Mouse (Mus musculus): ENCODE results near the gene Dexi. TPM values are rescaled to one million over a fixed set of nuclear protein-coding genes. Genes with fewer than 3 reads are reported as not detected.
A peak's percentile ranks its signal among the peaks of the same experiment; 100 is the strongest.

Gene Dexi
- polyA plus RNA-seq, 1 experiment from 2014 or later = 21.7 TPM

DNA sequence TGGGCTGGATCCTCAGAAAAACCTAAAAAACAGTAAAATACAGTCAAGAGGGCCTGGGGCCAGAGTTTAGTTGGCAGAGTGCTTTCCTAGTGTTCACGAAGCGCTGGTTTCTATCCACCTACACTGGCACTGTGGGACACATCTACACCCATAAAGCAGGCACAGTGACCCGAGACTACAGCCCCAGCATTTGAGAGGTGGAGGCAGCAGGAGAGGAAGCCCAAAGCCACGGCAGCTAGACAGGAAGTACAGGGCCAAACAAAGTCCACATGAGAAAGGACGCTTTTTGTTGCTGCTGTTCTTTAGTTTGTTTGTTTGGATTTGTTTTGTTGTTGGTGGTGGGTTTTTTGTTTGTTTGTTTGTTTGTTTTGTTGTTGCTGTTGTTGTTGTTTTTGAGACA, 6.5 kb downstream of the Dexi start:
- peaks cover 17% of the 10 kb centered on the region; the same call in 1 of the 2 replicates for H3K4me1 ChIP-seq (replicated peaks; ENCODE audit: insufficient read depth, low read length)
- H3K9ac ChIP-seq (ENCODE audit: low read depth, low read length) = no peak overlapping the region
- no peak for TF ChIP-seq CTCF (IDR thresholded peaks at IDR 0.05; ENCODE audit: low read depth)
- H3K27me3 ChIP-seq (ENCODE audit: insufficient read depth, low read length) = no peaks in the 10 kb centered on the region
- H3K4me2 ChIP-seq (ENCODE audit: low read length) = no peak overlapping the region
- 0 out of 2 replicates have a peak, but pooled peaks cover 4% of the 10 kb centered on the region for H3K36me3 ChIP-seq (ENCODE audit: insufficient read depth, low read length)
- 73% methylated on average over 5 of the region's 5 CpGs for WGBS
- DNase-seq (ENCODE audit: low spot score) = no peak
- no peak overlapping the region for H3K4me3 ChIP-seq (replicated peaks; ENCODE audit: low read depth, low read length)
- ATAC-seq (replicated peaks; ENCODE audit: low FRiP score, low read depth) = no peak
- H3K27ac ChIP-seq = no peak overlapping the region
- H3K9me3 ChIP-seq (replicated peaks; ENCODE audit: low read length) = no peaks in the 10 kb centered on the region

DNA sequence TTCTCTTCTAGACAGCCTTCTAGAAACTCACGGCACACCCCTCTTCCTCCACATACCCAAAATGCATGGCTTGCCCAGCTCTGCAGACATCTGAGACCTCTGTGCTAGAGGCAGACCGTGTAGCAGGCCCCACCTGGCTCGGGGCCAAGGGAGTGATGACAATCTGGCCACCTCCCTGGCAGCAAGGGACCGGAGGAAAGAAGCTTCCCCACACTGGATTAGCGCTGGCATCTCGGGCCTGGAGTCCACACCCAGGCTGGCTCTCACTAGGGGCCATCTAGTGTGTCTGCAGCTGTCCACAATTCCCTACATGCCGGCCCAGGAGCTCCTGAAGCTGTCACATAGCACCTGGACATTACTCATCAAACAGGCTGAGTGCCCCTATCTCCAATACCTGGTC, 8.3 kb downstream of the Dexi start:
- Histone ChIP-seq H3K9ac (ENCODE audit: low read depth, low read length) (no peak overlapping the region), H3K4me3 (replicated peaks; ENCODE audit: low read depth, low read length) (no peak overlapping the region), H3K27me3 (ENCODE audit: insufficient read depth, low read length) (no peaks in the 10 kb centered on the region), H3K36me3 (ENCODE audit: insufficient read depth, low read length) (0 out of 2 replicates have a peak, but pooled peaks cover 7% of the 10 kb centered on the region), H3K9me3 (replicated peaks; ENCODE audit: low read length) (no peaks in the 10 kb centered on the region), H3K4me2 (ENCODE audit: low read length) (no peak overlapping the region), H3K27ac (no peak overlapping the region), H3K4me1 (replicated peaks; ENCODE audit: insufficient read depth, low read length) (no peaks in the 10 kb centered on the region)
- WGBS = 68% methylated on average over 7 of the region's 7 CpGs
- TF ChIP-seq CTCF (IDR thresholded peaks at IDR 0.05; ENCODE audit: low read depth) = no peak
- ATAC-seq (replicated peaks; ENCODE audit: low FRiP score, low read depth) (no peak), DNase-seq (ENCODE audit: low spot score) (no peak)

DNA sequence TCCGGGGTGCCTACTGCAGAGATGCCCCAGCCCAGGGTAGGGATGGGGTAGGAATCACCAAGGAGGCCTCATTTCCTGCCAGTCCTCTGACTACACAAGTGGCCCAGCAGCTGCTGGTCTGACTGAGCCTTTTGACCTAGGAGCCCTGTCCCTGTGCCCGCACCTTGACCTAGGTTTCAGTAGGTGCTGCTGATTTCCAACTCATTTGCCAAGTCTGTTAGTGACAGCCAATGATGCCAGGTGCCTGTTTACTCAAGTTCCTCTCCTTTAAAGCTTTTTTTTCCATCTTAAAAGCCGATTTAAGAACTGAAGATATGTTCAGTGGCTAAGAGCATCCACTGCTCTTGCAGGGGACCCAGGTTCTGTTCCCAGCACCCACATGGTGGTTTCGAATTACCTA, 9.1 kb downstream of the Dexi start:
- 96% methylated on average over 4 of the region's 4 CpGs for WGBS
- ATAC-seq (replicated peaks; ENCODE audit: low FRiP score, low read depth) = no peak
- Histone ChIP-seq H3K4me2 (ENCODE audit: low read length) (no peak overlapping the region), H3K9ac (ENCODE audit: low read depth, low read length) (no peak overlapping the region), H3K4me1 (replicated peaks; ENCODE audit: insufficient read depth, low read length) (no peaks in the 10 kb centered on the region), H3K9me3 (replicated peaks; ENCODE audit: low read length) (no peaks in the 10 kb centered on the region), H3K27me3 (ENCODE audit: insufficient read depth, low read length) (no peaks in the 10 kb centered on the region), H3K36me3 (ENCODE audit: insufficient read depth, low read length) (0 out of 2 replicates have a peak, but pooled peaks cover 7% of the 10 kb centered on the region), H3K27ac (no peak overlapping the region), H3K4me3 (replicated peaks; ENCODE audit: low read depth, low read length) (no peak overlapping the region)
- no peak for DNase-seq (ENCODE audit: low spot score)
- TF ChIP-seq CTCF (IDR thresholded peaks at IDR 0.05; ENCODE audit: low read depth) = no peak

DNA sequence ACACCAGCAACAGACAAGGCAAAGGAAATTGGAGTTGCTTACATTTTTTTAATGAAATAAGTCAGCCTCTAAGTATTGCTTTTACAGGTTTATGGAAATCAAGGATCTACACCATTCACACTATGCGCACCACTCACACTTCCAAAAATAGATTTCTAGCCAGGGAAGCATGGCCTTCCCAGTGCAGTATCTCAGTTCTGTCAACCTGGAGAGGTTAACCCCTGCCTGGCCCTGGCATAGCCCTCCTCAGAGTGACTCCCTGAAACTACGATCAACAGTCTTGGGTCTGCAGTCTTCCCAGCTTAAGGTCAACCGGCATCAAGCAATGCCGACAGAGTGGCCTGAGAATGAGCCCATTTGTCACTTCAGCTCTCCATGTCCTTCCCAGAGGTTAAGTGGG, 12.7 kb downstream of the Dexi start:
- H3K9ac ChIP-seq (ENCODE audit: low read depth, low read length) = no peak overlapping the region
- H3K27me3 ChIP-seq (ENCODE audit: insufficient read depth, low read length) = no peaks in the 10 kb centered on the region
- no peak overlapping the region for H3K4me3 ChIP-seq (replicated peaks; ENCODE audit: low read depth, low read length)
- H3K27ac ChIP-seq = no peak overlapping the region
- 0 out of 2 replicates have a peak, but pooled peaks cover 7% of the 10 kb centered on the region for H3K36me3 ChIP-seq (ENCODE audit: insufficient read depth, low read length)
- no peaks in the 10 kb centered on the region for H3K4me1 ChIP-seq (replicated peaks; ENCODE audit: insufficient read depth, low read length)
- TF ChIP-seq CTCF (IDR thresholded peaks at IDR 0.05; ENCODE audit: low read depth) = no peak
- ATAC-seq (replicated peaks; ENCODE audit: low FRiP score, low read depth) (no peak), DNase-seq (ENCODE audit: low spot score) (no peak)
- 77% methylated on average over 4 of the region's 4 CpGs for WGBS
- H3K4me2 ChIP-seq (ENCODE audit: low read length) = no peak overlapping the region
- H3K9me3 ChIP-seq (replicated peaks; ENCODE audit: low read length) = no peaks in the 10 kb centered on the region

DNA sequence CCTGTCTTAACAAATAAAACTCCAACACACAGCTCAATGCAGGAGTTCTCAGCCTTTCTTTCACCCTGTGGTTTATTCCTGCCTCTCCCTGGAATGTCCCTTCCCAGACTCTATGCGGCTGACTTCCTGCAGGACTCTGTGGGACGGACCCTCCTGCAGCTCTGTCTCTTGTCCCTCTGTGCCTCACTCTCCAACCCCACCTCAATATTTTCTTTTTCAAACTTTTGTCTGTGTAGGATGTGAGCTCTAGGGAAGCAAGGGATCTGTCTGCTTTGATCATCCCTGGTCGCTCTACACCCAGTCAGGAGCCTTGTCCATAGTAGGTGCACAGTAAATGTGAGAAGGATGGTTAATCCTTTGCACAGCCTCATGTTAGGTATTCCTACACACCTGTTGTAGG, 14.5 kb downstream of the Dexi start:
- H3K9ac ChIP-seq (ENCODE audit: low read depth, low read length) = no peak overlapping the region
- no peak for DNase-seq (ENCODE audit: low spot score)
- H3K36me3 ChIP-seq (ENCODE audit: insufficient read depth, low read length) = 0 out of 2 replicates have a peak, but pooled peaks cover 7% of the 10 kb centered on the region
- no peaks in the 10 kb centered on the region for H3K9me3 ChIP-seq (replicated peaks; ENCODE audit: low read length)
- 77% methylated on average over 3 of the region's 3 CpGs for WGBS
- H3K27ac ChIP-seq = no peak overlapping the region
- H3K4me1 ChIP-seq (replicated peaks; ENCODE audit: insufficient read depth, low read length) = no peaks in the 10 kb centered on the region
- no peak overlapping the region for H3K4me3 ChIP-seq (replicated peaks; ENCODE audit: low read depth, low read length)
- H3K27me3 ChIP-seq (ENCODE audit: insufficient read depth, low read length) = no peaks in the 10 kb centered on the region
- no peak for TF ChIP-seq CTCF (IDR thresholded peaks at IDR 0.05; ENCODE audit: low read depth)
- no peak for ATAC-seq (replicated peaks; ENCODE audit: low FRiP score, low read depth)
- H3K4me2 ChIP-seq (ENCODE audit: low read length) = no peak overlapping the region

DNA sequence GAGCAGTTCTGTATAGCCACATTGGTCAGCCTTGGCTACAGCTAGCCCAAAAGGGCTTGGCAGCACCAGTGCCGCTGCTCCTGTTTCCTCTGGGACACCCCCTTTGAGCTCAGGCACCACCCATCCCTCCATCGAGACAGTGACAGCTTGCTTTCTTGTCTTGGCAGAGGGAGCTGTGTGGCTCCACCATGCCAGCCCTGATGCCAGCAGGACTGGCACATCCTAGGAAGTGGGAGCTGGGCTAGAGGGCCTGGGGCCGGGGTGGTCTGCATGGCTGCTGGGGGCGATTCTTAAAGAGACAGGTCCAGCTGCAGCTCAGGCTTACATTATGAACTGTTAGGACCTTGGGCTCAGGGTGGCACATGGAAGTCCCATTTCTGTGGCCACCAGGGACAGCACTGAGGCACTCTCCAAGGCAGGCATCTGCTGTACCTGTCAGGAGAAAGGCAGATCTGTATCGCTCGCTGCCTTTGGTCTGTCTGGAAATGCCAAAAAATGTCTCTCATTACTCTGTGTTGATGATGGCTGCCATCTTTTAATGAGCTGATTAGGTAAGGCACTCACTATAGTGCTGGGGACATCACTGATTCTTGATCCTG, 15.7 kb downstream of the Dexi start:
- TF ChIP-seq CTCF (IDR thresholded peaks at IDR 0.05; ENCODE audit: low read depth) = peak; percentile 16; the same call in 1 of the 2 replicates
- WGBS = 81% methylated on average over 6 of the region's 6 CpGs

DNA sequence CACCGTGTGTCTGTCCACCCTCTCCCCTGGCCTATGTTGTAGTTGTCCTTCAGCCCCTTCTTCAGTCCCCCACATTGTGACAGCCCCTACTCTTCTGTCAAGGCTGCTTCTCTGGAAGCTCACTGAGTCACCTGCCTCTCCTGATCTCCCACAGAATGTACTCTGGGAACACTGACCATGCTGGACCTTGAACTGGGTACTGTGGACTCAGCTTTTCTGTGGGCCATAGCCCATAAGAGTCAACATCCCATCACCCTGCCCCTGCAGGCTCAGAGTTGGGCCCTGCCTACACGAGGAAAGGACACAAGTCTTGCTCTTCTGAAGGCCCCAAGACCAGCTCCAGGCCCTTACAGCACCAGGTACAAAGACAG, 17.3 kb downstream of the Dexi start:
- H3K36me3 ChIP-seq (ENCODE audit: insufficient read depth, low read length) = 0 out of 2 replicates have a peak, but pooled peaks cover 4% of the 10 kb centered on the region
- no peaks in the 10 kb centered on the region for H3K4me1 ChIP-seq (replicated peaks; ENCODE audit: insufficient read depth, low read length)
- 57% methylated on average over 2 of the region's 2 CpGs for WGBS
- H3K27ac ChIP-seq = no peak overlapping the region
- no peak for TF ChIP-seq CTCF (IDR thresholded peaks at IDR 0.05; ENCODE audit: low read depth)
- DNase-seq (ENCODE audit: low spot score) (no peak), ATAC-seq (replicated peaks; ENCODE audit: low FRiP score, low read depth) (no peak)
- H3K4me2 ChIP-seq (ENCODE audit: low read length) = no peak overlapping the region
- no peaks in the 10 kb centered on the region for H3K27me3 ChIP-seq (ENCODE audit: insufficient read depth, low read length)
- H3K9ac ChIP-seq (ENCODE audit: low read depth, low read length) = no peak overlapping the region
- no peaks in the 10 kb centered on the region for H3K9me3 ChIP-seq (replicated peaks; ENCODE audit: low read length)
- no peak overlapping the region for H3K4me3 ChIP-seq (replicated peaks; ENCODE audit: low read depth, low read length)

More for the DNA sequence above, 15.7 kb downstream of the Dexi start:
- 0 out of 2 replicates have a peak, but pooled peaks cover 7% of the 10 kb centered on the region for H3K36me3 ChIP-seq (ENCODE audit: insufficient read depth, low read length)
- H3K9ac ChIP-seq (ENCODE audit: low read depth, low read length) = no peak overlapping the region
- DNase-seq (ENCODE audit: low spot score) (no peak), ATAC-seq (replicated peaks; ENCODE audit: low FRiP score, low read depth) (no peak; the same call in 1 of the 2 replicates)
- H3K9me3 ChIP-seq (replicated peaks; ENCODE audit: low read length) = no peaks in the 10 kb centered on the region
- H3K4me1 ChIP-seq (replicated peaks; ENCODE audit: insufficient read depth, low read length) = no peaks in the 10 kb centered on the region
- H3K4me3 ChIP-seq (replicated peaks; ENCODE audit: low read depth, low read length) = no peak overlapping the region
- H3K4me2 ChIP-seq (ENCODE audit: low read length) = no peak overlapping the region
- H3K27me3 ChIP-seq (ENCODE audit: insufficient read depth, low read length) = no peaks in the 10 kb centered on the region
- H3K27ac ChIP-seq = no peak overlapping the region

All from kidney, postnatal 0 days (tissue).